In the genomic region with DNA sequence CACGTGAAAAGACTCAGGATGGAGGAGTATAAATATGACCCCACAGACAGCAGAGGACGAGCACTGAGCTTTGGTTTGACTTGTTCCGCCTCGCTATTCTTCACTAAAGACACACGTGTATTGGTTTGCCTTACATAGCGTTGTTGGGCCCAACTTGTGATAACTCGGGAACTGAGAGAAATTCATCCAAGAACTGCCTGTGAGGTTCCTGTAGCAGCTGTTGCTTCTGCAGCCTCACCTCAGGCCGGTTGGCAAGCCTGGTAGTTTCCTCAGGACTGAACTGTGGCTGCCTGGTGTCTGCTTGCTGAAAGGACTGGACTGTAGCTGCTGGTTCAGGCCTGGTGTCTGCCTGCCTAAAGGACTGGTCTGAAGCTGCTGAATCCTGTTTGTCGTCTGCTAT, we compare ENCODE assay signal across 23 mouse cellular contexts. TPM values are rescaled to one million over a fixed set of nuclear protein-coding genes. Genes with fewer than 3 reads are reported as not detected.
"Had no signal": no experiment of that assay in that cellular context is flagged by ENCODE, and none has a peak within 500 bp of the region (broad histone marks: within the 10 kb centered on the region; RNA-seq: fewer than 3 reads in every experiment).

No protein-coding gene starts in this region.

- H3K9me3 ChIP-seq: neural tube, embryonic 15.5 days; stomach, embryonic 15.5 days had no signal

- H3K4me2 ChIP-seq: neural tube, embryonic 15.5 days; stomach, embryonic 15.5 days had no signal

- H3K4me1 ChIP-seq: stomach, embryonic 15.5 days had no signal

- H3K27ac ChIP-seq: neural tube, embryonic 15.5 days; stomach, embryonic 15.5 days; stomach, postnatal 0 days had no signal

- DNase-seq: retina, postnatal 1 day; right cerebral cortex, adult 18-20 months; right cerebral cortex, postnatal 14 days; right cerebral cortex, postnatal 25 days; right cerebral cortex, postnatal 4 days; spleen, adult 18-20 months; thymus, adult 18-20 months; thymus, adult 2 months; thymus, postnatal 14 days; thymus, postnatal 25 days; thymus, postnatal 36 days; thymus, postnatal 4 days had no signal

- H3K36me3 ChIP-seq: neural tube, embryonic 15.5 days; stomach, embryonic 15.5 days had no signal

- H3K4me3 ChIP-seq: neural tube, embryonic 15.5 days; stomach, embryonic 15.5 days had no signal

- H3K9ac ChIP-seq: neural tube, embryonic 15.5 days; stomach, embryonic 15.5 days had no signal

- H3K27me3 ChIP-seq: neural tube, embryonic 15.5 days; stomach, embryonic 15.5 days had no signal

RNA-seq across cellular contexts. Expression of a gene that starts 5.6 kb away (rescaled TPM):
- total RNA-seq: neutrophil, adult 5-6 weeks had no signal
- polyA plus RNA-seq: small intestine, adult 2 months; spleen, adult 2 months; stomach, embryonic 14.5 days; stomach, embryonic 16.5 days; stomach, postnatal 0 days; thymus, postnatal 0 days; urinary bladder, adult 2 months had no signal

RNA-seq across cellular contexts. Expression of a gene that starts 28.6 kb away (rescaled TPM):
- polyA plus RNA-seq: small intestine, adult 2 months; spleen, adult 2 months; testis, adult 2 months; urinary bladder, adult 2 months had no signal
